Mouse (Mus musculus) right cerebral cortex, postnatal 14 days (tissue): ENCODE measurements around the gene Gm49384.

Experiments used
- DNase-seq: peaks from one replicate; pipeline ENCODE4 v3.0.0; 2022

Gm49384 gene

DNA sequence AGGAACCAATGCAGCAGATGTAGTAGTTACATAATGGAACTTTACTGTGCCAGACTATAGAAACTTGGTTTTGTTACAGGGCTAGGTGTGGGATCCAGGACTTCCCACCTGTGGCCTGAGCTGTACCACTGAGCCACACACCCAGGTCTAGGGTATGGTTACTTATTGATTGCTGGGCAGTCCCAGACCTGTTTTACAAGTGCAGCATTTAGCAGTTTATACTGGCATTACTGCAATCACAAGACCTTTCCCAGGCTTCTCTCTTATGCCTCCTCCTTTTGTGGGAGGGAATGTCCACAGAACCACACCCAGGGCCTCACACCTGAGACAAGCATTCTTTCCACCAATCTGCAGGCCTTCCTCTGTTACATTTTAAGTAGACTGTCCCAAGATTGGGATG, 5.1 kb downstream of the Gm49384 start:
- no peak for DNase-seq

DNA sequence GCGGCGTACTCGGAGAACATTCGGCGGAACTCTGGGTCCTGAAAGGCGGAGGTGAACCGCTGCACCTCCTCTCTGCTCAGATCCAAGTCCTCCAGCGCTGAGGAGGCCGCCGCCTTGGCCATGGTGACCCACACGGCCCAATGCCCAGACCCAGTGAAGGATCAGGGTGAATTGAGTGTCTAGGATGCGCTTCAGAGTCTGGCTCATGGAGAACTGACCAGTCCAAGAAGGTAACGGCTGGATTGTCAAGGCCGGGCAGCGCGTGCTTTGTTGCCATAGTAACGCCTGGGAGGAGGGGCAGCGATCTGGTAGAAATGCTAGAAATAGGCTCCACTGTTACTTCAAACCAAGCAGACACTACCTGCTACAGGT, 5.9 kb downstream of the Gm49384 start, which contains the start of gene Dnaaf2:
TSS of gene Dnaaf2 (minus strand) at position 266 of the 372 bp plus-strand sequence.
- peak; percentile 68 for DNase-seq

DNA sequence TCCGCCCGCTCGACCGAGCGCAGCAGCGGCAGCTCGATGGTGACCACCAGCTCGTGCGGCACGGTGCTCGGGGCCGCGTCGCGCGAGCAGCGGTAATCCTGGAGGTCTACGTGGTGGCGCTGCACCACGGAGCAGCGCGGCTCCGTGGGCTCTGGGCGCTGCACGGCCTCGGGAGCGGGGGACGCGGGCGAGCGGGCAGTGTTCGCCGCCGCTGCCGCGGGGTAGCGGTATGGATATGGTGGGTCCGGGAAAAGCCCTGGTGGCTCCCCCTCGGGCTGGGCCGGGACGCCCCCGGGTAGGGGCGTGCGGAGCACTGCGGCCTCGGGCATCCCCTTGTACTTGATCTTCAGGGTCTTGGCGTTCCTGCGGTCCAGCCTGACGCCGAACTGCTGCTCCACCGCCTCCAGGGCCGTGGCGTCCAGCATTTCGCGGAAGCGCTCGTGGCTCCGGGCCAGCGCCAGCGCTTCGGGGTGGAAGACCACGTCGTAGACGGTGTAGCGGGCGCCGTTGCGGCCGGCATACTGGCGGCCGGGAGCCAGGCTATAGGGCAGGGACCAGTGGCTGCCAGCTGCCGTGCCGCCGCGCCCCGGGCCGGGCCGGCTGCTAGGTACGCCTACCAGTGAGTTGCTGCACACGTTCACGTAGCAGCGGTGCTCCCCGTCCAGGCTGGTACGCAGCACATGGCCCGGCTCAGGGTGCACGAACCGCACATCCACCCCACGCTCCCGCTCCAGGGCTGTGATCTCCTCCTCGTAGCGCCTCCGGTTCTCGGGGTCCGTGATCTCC, 6.5 kb downstream of the Gm49384 start:
- peak; percentile 59 for DNase-seq

DNA sequence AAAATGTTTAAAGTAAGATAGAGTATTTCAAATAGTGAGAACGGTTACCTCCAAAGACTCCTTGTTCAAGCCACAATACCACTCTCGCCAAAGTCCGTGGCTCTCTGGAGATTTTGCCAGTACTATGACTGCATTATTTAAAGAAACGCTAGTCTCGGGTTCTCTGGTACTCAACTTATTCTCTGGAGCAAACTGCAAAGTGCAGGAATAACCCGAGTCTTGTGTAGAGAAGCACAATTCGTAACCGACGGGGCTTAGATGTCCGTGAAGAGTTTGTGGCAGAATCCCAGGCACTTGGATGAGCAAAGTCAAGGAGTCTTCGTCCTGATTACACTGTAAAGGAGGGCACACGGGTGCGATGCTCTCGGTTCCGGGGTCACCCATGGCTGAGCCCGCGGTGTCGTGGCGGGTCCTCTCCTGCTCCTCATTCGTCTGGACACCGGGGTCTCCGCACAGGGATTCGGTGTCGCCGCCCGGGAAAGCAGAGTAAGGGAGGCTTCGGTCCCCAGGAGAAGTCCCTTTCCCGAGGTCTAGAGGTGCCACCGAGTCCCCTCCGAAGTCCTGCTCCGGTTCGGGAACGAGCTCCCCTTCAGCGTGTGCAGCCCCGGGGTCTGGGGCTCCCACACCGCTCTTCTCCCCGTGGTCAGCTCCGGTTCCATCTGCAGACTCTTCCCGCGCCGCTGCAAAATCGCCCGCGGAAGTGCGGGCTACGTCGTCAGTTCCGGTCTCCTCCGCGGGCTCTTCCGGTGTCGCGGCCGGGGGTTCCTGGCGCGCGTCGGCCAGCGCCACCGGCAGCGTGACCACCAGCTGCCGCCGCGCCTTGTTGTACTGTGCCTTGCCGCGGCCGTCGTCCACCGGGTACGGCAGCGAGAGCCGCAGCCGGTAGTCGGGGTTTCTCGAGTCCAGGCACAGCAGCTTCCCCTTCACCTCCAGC, 7.4 kb downstream of the Gm49384 start, which contains the start of gene Gm49383:
TSS of gene Gm49383 (minus strand) at position 661 of the 934 bp plus-strand sequence.
- DNase-seq = peak; percentile 74

DNA sequence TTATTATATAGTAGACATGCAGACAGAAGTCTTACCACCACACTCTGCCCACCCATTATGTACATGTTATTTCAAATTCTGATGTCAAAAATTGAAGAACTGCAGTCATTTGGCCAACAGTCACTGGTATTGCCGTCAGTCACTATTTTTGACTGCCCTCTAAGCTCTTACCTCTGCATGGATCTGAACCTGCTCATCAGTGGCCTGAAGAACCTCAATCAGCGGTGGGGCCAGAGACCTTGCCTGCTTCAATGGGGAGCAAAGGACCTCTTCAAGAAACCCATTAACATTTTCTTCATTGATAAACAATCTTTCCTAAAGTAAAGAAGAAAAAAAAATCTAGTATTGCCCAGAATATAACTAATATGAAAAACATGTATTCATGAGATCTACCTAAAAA, 11.4 kb downstream of the Gm49384 start:
- DNase-seq = no peak

DNA sequence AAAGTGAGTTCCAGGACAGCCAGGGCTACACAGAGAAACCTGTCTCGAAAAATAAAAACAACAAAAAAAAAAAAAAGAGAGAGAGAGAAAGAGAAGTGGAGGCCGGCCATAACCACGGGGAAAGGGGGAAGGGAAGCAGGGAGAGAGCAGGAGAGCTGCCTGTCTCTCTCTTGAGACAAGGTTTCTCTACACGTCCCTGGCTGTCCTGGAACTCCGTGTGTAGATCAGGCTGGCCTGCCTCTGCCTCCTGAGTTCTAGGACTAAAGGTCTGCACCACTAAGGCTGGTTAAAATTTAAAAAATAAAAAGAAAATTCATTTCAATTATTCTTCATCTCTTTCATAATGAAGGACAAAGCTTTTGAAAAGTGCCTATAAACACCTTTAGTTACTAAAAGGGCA, 12.7 kb downstream of the Gm49384 start:
- no peak for DNase-seq

DNA sequence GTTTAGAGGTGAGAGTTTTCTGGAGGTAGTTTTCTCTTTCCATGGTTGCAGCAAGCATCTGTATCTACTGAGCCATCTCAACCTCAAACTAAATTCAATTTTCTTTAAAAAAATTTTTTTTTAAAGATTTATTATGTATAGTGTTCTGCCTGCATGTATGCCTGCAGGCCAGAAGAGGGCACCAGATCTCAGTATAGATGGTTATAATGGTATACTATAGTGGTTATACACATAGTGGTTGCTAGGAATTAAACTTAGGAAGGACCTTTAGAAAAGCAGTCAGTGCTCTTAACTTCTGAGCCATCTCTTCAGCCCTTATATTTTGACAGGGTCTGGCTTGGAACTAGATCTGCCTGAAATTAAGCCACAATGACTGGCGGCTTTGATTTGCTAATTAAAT, 13.5 kb downstream of the Gm49384 start:
- DNase-seq = no peak

DNA sequence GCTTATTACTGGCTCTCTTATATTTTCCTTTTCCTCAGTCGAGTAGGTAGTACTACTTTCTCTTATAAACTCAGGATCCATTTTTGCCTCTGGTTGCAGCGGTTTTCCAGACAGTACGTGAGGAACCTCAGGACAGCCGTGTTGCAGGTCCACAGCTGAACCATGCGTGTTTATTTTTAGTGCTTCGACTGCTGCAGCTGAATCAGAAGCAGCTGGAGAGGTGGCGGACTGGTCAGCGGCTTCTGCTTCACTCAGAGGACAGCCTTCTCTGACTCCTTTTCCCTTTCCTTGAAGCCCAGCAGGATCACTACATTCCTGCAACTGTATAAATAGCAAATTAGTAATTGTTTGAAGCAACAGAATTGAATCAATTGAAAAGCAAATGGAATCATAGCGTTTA, 14.0 kb downstream of the Gm49384 start:
- no peak for DNase-seq

DNA sequence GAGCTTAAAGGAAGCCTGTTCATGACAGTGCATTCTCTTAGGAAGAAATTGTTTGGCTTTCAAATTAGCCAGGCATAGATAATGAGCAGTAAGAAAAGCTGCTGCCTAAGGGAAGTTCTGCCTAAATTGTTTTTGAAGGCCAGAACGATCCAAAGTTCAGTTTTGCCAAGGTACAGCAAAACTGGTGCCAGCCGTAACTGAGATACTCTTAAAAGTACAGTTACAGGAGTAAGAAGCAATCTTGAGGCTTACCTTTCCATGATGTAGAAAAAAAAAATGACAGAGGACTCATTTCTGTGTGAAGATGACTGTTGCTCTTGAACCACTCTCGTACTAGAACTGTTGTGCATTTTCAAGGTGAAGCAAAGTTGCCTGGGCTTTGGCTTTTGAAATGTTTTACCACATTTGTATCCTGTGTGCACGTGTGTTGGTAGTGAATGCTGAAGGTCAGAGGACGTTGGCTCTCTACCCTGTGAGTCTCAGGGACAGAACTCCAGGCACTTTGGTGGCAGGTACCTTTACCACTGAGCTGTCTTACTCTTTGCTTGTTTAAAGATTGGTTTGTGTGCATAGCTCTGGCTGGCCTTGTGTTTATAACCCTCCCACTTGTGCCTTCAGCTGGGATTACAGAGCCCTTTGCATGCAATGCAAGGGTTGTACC, 17.1 kb downstream of the Gm49384 start:
- no peak for DNase-seq

DNA sequence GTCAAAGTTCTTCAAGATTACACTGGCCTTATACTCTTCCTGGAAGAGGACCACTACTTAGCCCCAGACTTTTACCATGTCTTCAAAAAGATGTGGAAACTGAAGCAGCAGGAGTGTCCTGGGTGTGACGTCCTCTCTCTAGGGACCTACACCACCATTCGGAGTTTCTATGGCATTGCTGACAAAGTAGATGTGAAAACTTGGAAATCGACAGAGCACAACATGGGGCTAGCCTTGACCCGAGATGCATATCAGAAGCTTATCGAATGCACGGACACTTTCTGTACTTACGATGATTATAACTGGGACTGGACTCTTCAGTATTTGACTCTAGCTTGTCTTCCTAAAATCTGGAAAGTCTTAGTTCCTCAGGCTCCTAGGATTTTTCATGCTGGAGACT, 18.7 kb downstream of the Gm49384 start:
- no peak for DNase-seq

DNA sequence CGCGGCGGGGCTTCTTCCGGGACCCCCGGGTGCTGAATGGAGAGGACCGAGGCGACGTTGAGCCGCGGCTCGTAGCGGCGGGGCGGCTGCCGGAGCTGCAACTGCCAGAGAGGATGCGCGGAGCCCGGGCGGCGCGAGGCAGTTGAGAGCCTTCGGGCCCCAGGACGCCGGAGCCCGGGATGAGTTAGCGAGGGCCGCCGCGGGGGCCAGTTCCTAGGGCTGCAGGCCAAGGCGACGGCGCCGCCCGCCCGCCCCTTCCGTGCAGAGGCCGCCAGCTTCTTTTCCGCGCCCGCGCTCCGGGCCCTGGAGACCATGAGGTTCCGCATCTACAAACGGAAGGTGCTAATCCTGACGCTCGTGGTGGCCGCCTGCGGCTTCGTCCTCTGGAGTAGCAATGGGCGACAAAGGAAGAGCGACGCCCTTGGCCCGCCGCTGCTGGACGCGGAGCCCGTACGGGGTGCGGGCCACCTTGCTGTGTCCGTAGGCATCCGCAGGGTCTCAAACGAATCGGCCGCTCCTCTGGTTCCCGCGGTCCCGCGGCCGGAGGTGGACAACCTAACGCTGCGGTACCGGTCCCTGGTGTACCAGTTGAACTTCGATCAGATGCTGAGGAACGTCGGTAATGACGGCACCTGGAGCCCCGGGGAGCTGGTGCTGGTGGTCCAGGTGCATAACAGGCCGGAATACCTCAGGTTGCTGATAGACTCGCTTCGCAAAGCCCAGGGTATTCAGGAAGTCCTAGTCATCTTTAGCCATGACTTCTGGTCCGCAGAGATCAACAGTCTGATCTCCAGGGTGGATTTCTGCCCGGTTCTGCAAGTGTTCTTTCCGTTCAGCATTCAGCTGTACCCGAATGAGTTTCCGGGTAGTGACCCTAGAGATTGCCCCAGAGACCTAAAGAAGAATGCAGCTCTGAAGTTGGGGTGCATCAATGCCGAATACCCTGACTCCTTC, 19.4 kb downstream of the Gm49384 start:
- DNase-seq = peak; percentile 62

DNA sequence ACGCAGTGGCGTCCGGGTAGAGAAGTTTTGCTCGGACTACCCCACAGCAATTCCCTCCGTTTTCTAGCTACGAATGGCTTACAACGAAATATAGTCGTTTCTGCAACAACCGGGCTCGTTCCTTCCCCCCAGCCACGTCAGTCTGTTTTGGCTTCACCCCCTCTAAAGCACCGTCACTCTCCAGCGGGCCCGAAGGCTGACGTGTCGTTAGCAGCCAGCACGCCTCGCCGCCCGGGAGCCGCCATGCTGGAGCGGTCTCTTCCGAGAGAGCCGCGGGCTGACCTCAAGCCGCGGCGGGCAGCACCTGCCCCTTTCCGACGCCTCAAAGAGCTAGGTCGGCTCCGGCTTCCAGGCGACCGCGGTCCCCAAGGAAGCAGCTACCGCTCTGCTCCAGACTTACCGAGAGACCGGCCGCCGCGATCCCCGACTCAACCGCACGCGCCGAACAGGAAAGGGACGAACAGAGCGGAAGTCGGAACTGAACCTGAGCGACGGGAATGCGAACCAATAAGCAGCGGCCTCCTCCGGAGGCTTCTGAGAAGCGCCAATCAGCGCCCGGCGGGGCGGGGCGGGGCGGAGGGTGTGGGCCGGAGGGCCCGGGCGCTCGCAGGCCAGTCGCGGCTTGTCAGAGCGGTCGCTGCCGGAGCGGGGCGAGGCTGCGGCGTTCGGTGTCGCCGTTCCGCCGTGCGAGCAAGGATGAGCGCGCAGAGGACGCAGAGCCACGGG, 20.3 kb downstream of the Gm49384 start, which contains the start of the genes Rpl36al and Mgat2:
TSS of gene Rpl36al (minus strand) at position 501 of the 726 bp plus-strand sequence.
TSS of gene Mgat2 (plus strand) at position 575 of the 726 bp plus-strand sequence.
- peak; percentile 100 for DNase-seq

DNA sequence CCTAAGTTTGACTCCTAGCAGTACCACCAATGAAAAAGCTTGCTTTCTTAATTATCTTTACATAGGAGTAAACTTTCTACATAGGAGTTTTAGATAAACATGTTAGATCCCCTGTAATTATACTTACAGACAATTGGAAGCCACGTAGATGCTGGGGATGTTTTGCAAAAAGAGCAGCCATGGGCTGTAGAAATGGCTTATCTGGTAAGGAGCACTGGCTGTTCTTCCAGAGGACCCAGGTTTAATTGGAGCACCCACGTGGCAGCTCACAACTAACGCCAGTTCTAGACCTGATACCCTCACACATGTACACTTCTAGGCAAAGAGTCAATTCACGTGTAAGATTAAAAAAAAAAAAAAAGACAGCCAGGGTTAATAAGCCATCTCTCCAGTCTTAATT, 22.3 kb downstream of the Gm49384 start:
- DNase-seq = no peak

DNA sequence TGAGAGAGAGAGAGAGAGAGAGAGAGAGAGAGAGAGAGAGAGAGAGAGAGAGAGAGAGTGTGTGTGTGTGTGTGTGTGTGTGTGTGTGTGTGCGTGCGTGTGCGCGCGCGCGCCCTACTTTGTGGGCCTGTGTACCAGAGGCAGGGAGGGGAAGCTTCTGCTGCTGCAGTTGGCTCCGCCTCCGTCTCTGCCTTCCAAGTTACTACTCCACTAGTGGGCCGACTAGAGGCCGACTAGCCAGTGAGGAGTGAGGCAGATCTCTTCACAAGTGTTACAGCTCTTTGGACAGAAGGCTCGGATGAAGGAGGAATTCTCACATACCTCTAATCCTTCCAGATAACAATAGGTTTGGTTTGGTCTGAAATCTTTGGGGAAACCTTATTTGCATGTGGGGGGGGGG, 24.7 kb downstream of the Gm49384 start:
- no peak for DNase-seq

DNA sequence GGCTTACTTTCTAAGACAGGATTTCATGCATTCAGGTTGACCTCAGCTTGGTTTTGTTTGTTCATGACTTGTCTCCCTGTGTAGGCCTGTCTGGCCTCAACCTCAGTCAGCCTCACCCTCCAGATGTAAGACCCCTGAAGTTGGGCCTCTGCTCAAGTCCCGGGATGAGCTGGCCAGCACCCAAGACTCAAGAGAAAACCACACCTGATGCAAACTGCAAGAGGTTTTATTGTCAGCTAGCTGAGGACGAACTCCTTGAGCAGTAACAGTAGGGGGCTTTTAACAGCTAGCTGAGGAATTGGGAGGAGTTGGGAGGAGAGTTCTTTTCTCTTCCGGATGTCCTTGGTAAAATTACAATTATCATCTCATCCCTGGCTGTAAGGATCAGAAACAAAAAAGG, 26.5 kb downstream of the Gm49384 start:
- DNase-seq = no peak

DNA sequence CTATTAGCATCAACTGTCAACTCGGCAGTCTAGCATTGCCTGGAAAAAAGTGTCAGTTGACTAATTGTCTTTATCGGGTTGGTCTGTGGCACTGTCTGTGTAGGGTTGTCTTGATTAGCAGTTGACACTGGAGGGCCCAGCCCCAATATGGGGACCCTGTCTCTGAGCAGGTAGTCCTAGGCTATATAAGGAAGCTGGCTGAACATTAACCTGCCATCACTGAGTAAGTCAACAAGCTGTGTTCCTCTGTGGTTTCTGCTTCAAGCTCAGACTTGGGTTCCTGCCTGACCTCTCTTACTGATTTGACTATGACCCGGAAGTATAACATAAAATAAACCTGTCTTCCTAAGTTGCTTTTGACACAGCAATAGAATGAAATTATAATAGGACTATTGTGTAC, 28.1 kb downstream of the Gm49384 start:
- DNase-seq = no peak

DNA sequence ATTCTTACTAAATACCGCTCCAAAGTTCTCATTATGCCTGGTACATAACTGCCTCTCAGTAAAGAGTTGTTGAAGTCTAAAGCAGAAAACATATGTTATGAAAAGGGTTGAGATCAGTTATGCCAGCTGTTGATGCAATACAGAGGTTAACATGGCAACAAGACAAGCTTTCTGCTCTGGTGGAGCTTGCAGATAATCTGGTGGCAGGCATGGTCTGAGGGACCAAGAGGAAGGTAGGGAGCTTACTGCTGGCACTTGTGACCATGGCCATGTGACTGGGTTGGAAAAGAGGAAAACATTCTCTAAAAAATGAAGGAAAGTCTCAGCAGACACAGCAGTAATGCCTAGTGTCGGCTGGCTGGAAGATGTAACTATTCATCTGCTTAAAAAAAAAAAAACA, 32.8 kb downstream of the Gm49384 start:
- DNase-seq = no peak

DNA sequence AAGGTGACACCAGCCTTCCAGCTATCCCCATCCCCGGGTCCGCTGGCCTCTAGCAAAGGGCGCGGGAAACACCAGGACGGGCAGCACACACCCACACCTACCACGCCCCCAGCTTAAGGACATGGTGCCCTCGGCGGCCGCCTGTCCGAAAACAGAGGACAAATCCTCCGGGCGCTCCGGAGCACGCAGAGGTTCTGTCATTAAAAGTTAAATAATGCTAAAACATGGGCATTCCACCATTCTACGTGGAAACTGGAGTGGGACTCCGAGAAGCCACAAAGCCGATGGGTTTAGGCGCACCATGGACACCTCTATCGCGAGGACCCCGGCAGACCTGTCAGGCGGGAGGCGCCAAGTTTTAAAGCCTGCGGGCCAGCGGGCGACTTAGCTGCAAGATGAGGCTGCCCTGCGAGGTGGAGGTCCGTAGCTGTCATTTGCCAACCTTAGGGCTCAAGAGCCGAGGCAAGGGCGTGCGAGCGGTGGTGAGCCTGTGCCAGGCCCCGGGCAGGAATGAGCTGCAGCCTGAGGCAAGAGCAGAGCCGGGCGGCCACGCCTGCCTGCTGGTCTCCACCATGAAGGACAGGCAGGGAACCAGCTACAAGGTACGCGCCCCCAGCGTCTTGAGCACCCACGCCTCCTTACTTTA, 35.5 kb downstream of the Gm49384 start, which contains the start of gene Lrr1:
TSS of gene Lrr1 (plus strand) at position 354 of the 646 bp plus-strand sequence.
- peak; percentile 82 for DNase-seq

DNA sequence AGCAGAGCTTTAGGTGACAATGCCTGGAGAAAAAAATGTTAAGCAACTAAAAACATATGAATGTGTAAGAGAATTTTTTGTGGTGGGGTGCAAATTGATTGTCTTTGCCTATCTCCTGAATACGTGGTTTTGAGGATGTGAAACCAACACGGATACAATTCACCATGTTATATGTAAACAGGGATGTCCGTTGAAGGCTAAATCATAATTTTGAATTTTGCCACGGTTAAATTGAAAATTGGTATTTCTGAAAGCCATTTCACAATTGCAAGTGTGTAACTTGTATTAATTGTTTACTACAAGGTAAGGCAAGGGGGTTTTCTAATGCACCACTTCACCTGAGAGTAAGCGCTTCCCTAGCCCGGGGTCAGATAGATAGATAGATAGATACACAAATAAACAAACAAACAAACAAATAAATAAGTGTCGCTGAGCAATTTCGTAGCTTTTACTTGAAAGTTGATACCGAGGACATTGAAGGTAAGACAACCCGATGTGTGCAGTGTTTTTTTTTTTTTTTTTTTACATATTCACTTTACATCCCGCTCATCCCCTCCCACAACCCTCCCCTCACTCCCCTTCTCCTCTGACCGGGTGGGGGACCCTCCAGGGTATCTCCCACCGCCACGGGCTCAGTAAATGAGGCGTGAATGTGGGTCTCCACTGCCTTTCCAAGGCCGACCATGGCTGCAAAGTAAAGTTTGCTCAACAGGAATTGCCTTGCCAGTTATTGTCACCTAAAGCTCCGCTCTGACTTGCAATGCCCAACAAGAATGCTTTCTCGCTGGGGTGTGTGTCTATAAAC, 36.2 kb downstream of the Gm49384 start:
- no peak for DNase-seq
